Mouse (Mus musculus) heart, embryonic 13.5 days (tissue): Measurements from ENCODE around the gene Tdp2. TPM values are rescaled to one million over a fixed set of nuclear protein-coding genes. Genes with fewer than 3 reads are reported as not detected.

ENCODE experiments used
- ATAC-seq: fragments of 200-750 bp; cut with Nextera tagmentation; 2 replicates; pipeline ENCODE4 v1.8.0; 2017; ENCODE audit warnings: moderate TSS enrichment; ENCODE audit not compliant: insufficient number of reproducible peaks, low FRiP score, low TSS enrichment; ENCODE audit errors: extremely low read depth
- H3K27ac ChIP-seq: fragments of 300-500 bp; sonication (generic); replicated peaks from 2 replicates; pipeline ENCODE4 v1.5.1; 2015; ENCODE audit warnings: moderate library complexity, mild to moderate bottlenecking, inconsistent platforms
- H3K27me3 ChIP-seq: fragments of 300-500 bp; sonication (generic); replicated peaks from 2 replicates; pipeline ENCODE4 v1.6.1; 2015; ENCODE audit warnings: mild to moderate bottlenecking, inconsistent platforms
- H3K36me3 ChIP-seq: fragments of 300-500 bp; sonication (generic); 2 replicates; pipeline ENCODE4 v1.6.1; 2015; ENCODE audit warnings: mild to moderate bottlenecking, inconsistent platforms
- H3K4me1 ChIP-seq: fragments of 300-500 bp; sonication (generic); 2 replicates; pipeline ENCODE4 v1.6.1; 2015; ENCODE audit warnings: inconsistent platforms
- H3K4me2 ChIP-seq: fragments of 300-500 bp; sonication (generic); 2 replicates; pipeline ENCODE4 v1.6.1; 2015; ENCODE audit warnings: inconsistent platforms, mild to moderate bottlenecking, moderate library complexity
- H3K4me3 ChIP-seq: fragments of 300-500 bp; sonication (generic); 2 replicates; pipeline ENCODE4 v1.5.1; 2015; ENCODE audit warnings: moderate library complexity, mild to moderate bottlenecking, inconsistent platforms
- H3K9ac ChIP-seq: fragments of 300-500 bp; sonication (generic); 2 replicates; pipeline ENCODE4 v1.6.1; 2015; ENCODE audit warnings: inconsistent platforms, mild to moderate bottlenecking, moderate library complexity
- H3K9me3 ChIP-seq: fragments of 300-500 bp; sonication (generic); 2 replicates; pipeline ENCODE4 v1.6.1; 2016; ENCODE audit warnings: inconsistent platforms
- WGBS: fragments of 180-500 bp; shearing (Covaris S2); methylation state at CpG from one replicate; pipeline ENCODE4 v1.1.7; 2015; ENCODE audit warnings: mixed read lengths; 5-methylcytosine and 5-hydroxymethylcytosine counted together
- polyA plus RNA-seq: library from polyadenylated mRNA; unstranded; fragments of >200 nt; fragmentation: Nextera tagmentation; extraction: Ambion mirVana; gene quantifications from 2 replicates; pipeline ENCODE4 v1.2.1, GENCODE M21; 2015

Gene Tdp2
- polyA plus RNA-seq, 1 experiment from 2014 or later, result 30.4 TPM

DNA sequence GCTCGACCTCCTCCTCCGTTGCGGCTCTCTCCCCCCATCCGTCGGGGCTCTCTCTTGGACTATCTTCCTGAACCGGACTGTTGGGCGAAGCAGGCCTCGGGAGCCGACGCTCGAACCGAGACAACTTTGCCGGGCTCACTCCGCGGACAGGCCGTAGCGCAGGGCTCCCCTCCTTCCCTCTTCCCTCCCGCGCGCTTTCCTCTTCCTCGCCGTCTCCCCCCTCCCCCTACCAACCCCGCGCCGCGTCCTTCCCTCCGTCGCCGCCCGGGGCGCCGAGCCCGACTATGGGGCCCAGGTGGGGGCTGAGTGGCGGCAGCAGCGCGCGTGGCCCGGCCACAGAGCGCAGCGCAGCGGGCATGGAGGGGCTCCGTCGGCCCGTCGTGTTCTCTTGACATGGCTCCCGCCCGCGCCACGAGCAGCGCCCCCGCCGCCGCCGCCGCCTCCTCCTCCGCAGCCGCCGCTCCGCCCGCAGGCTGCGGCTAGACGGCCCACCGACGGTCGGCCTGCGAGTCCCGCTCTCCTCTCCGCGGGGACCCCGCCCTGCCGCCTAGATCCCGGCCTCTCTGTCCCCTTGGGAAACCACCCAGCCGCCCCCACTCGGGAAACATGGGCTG, 30.1 kb upstream of the Tdp2 start, which contains the start of gene BC005537:
TSS of gene BC005537 (plus strand) at position 350 of the 614 bp plus-strand sequence.
- peaks cover 32% of the 10 kb centered on the region for H3K4me1 ChIP-seq
- H3K27me3 ChIP-seq, result no peaks in the 10 kb centered on the region
- peak within 1 kb of the TSS; percentile 99 for H3K4me3 ChIP-seq
- WGBS, result under 1% methylated on average over 52 of the region's 74 CpGs
- H3K27ac ChIP-seq, result peak within 1 kb of the TSS; percentile 100
- peaks cover 17% of the 10 kb centered on the region for H3K36me3 ChIP-seq
- H3K9ac ChIP-seq, result peak within 1 kb of the TSS; percentile 99
- peak within 1 kb of the TSS; percentile 98 for H3K4me2 ChIP-seq
- peak; percentile 55 for ATAC-seq
- H3K9me3 ChIP-seq, result no peaks in the 10 kb centered on the region

DNA sequence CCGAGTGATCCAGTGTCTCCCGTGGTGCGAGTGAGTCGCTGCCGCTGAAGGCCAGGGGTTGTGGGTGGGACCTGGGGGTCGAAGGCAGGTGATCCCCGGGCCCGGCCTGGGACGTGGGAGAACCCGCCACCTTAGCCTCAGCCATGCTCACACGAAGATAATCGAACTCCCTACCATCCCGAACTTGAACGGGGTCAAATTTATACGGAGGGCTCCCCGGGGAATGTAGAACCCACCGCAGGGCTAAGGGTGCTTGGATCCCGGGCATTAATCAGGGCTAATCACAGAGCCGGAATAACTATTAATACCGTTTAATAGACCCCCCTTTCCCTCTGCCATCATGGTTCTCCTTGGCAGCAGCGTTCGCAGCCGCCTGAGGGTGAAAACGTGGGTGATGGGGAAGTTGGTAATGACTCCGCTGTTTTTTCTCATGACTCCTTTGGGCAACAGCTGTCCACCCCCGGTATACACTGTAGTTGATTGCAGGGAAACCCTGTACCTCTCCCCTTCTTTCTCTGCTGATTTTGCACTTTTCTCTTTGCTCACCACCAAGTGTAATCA, 29.3 kb upstream of the Tdp2 start:
- H3K27ac ChIP-seq, result peak overlapping the region; percentile 100
- peak overlapping the region; percentile 99 for H3K9ac ChIP-seq
- H3K36me3 ChIP-seq, result peaks cover 23% of the 10 kb centered on the region
- peaks cover 32% of the 10 kb centered on the region for H3K4me1 ChIP-seq
- no peaks in the 10 kb centered on the region for H3K9me3 ChIP-seq
- peak overlapping the region; percentile 99 for H3K4me3 ChIP-seq
- WGBS, result under 1% methylated on average over 26 of the region's 26 CpGs
- peak overlapping the region; percentile 98 for H3K4me2 ChIP-seq
- no peaks in the 10 kb centered on the region for H3K27me3 ChIP-seq
- ATAC-seq, result no peak

DNA sequence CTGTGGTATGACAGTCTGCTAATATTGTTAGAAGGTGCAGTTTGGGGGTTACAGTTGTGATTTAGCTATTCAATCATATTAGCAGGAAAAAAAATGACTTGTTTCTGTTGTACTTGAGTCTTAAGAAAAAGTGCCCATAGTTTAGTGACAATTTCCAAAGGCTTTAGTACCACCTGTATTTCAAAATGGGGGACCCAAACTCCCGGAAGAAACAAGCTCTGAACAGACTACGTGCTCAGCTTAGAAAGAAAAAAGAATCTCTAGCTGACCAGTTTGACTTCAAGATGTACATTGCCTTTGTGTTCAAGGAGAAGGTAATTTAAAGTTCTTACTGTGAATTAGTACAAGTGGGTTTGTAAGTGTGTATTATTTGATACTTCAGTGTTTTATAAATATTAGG, 28.3 kb upstream of the Tdp2 start:
- WGBS, result 19% methylated on average over 2 of the region's 2 CpGs
- Histone ChIP-seq H3K4me2 (peak overlapping the region; percentile 98), H3K9me3 (no peaks in the 10 kb centered on the region), H3K27me3 (no peaks in the 10 kb centered on the region), H3K27ac (no peak overlapping the region), H3K9ac (peak overlapping the region; percentile 99), H3K4me3 (peak overlapping the region; percentile 99), H3K4me1 (peaks cover 32% of the 10 kb centered on the region), H3K36me3 (peaks cover 33% of the 10 kb centered on the region)
- no peak for ATAC-seq

DNA sequence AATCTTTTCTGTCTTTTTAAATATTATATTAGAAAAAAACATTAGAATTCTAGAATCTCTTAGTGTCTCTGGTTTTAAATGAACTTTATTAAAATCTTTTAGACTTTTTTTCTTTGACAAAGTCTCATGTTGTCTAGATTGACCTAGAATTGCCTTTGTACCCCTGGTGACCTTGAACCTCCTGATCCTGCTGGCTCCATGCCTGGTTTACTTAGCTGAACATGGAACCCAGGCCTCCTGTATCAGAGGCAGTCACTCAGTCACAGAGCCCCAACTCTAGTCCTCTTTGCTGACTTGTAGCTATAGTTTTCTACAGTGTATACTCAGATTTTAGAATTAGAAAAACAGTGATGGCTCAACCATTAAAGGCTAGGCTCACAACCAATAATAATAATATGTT, 25.4 kb upstream of the Tdp2 start:
- no peak overlapping the region; the same call in 1 of the 2 replicates for H3K4me3 ChIP-seq
- H3K9me3 ChIP-seq, result no peaks in the 10 kb centered on the region
- ATAC-seq, result no peak
- H3K4me1 ChIP-seq, result peaks cover 28% of the 10 kb centered on the region
- H3K27ac ChIP-seq, result no peak overlapping the region
- H3K27me3 ChIP-seq, result no peaks in the 10 kb centered on the region
- peaks cover 60% of the 10 kb centered on the region for H3K36me3 ChIP-seq
- H3K9ac ChIP-seq, result no peak overlapping the region
- no peak overlapping the region for H3K4me2 ChIP-seq

DNA sequence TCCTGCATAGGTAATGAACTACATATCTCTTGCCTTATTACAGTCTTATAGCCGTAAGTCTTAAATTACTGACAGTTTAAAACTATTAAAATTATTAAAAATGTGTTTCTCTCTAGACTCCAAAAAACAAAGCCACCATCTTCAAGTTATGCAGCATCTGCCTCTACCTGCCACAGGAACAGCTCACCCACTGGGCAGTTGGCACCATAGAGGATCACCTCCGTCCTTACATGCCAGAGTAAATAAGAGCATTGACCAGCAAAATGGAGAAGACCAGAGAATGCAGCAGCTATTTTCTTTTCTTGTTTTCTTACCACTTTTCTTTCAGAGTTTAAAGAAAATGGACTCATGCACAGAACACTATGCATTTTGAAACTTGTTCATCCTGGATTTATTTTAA, 19.0 kb upstream of the Tdp2 start:
- H3K9ac ChIP-seq, result no peak overlapping the region
- peaks cover 92% of the 10 kb centered on the region for H3K36me3 ChIP-seq
- H3K4me3 ChIP-seq, result no peak overlapping the region
- WGBS, result 91% methylated on average over 2 of the region's 2 CpGs
- no peak overlapping the region for H3K4me2 ChIP-seq
- no peak for ATAC-seq
- H3K9me3 ChIP-seq, result no peaks in the 10 kb centered on the region
- no peaks in the 10 kb centered on the region for H3K4me1 ChIP-seq
- H3K27ac ChIP-seq, result no peak overlapping the region
- no peaks in the 10 kb centered on the region for H3K27me3 ChIP-seq

DNA sequence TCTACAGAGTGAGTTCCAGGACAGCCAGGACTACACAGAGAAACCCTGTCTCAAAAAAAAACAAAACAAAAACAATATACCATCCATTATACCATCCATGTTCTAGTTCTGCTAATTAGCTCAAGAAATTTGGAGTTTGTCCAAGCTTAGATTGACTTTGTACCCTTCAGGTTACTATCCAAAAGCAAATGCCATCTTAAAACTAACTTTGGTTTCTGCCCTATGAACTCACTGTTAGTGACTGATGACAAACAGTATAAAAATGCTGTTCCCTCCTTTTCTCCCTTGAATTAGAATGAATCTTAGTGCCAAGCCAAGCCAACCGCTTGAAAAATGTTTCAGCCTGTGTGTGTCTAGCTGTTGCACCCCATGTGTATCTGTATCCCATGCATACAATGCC, 16.9 kb upstream of the Tdp2 start:
- H3K4me3 ChIP-seq, result no peak overlapping the region

DNA sequence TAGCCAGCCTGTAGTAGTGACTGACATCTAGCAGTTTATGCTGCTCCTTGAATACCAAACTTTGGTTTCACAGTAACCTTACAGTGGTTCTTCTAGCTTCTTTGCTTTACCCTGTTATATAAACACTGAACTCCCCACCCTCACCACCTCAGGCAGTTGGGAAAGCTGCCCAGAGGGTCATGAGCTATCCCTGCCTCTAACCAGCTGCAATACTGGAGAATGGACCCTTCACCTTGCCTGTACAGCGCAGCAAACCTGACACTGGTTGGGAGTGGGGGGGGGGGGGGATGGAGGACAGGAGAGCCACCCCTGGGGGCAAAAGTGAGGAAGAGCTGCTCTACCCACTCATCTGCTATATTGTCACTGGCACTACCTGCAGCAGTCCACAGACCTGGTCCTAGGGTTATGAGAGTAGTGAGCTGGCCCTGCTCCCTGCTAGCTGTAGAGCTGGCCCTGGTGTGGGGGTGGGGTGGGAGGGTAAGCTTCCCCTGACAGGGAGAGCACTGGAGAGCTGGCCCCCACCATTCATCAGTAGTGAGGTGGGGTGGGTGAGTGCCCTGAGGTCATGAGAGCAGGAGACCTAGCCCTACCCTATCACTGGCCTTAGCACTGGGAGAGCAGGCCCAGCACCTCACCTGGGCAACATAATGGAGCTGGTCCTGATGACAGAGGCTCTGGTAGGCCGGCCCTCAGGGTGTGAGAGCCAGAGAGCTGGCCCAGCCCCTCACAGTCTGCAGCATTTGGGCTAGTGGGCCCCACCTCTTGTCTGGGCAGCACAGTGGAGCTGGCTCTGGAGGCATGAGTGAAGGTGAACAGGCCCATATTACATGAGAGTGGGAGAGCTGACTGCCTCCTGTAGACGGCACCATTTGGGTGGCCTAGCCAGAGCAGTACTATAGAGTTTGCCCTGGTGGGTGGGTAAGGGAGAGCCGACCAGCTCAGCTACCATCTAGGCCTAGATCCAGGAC, 15.1 kb upstream of the Tdp2 start:
- WGBS, result 61% methylated on average over 4 of the region's 4 CpGs
- H3K27me3 ChIP-seq, result no peaks in the 10 kb centered on the region
- H3K9ac ChIP-seq, result no peak overlapping the region
- H3K36me3 ChIP-seq, result peaks cover 85% of the 10 kb centered on the region
- ATAC-seq, result 0 out of 2 replicates have a peak, but pooled peaks have one; percentile 37
- no peak overlapping the region for H3K4me2 ChIP-seq
- no peaks in the 10 kb centered on the region for H3K9me3 ChIP-seq
- no peak overlapping the region for H3K27ac ChIP-seq
- no peaks in the 10 kb centered on the region for H3K4me1 ChIP-seq
- H3K4me3 ChIP-seq, result no peak overlapping the region

More for the DNA sequence above, 16.9 kb upstream of the Tdp2 start:
- Histone ChIP-seq H3K4me1 (no peaks in the 10 kb centered on the region), H3K9ac (no peak overlapping the region), H3K27ac (no peak overlapping the region), H3K36me3 (peaks cover 87% of the 10 kb centered on the region), H3K4me2 (no peak overlapping the region), H3K27me3 (no peaks in the 10 kb centered on the region), H3K9me3 (no peaks in the 10 kb centered on the region)
- no peak for ATAC-seq
- 72% methylated on average over 1 of the region's 1 CpGs for WGBS

DNA sequence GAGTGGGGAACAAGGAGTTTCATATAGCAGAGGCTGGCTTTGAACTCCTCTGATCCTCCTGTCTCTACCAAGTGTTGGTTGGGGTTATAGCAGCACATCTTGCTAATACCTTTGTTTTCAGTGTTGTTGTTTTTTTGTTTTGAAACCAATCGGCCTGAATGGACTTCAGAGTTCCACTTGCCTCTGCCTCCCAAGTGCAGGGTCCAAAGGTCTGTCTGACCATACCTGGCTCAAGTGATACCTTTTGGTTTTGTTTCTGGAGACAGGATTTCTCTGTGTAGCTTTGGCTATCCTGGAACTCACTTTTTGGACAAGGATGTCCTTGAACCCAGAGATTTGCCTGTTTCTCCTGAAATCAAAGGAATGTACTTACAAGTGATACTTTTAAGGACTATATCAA, 11.5 kb upstream of the Tdp2 start:
- Histone ChIP-seq H3K9me3 (no peaks in the 10 kb centered on the region), H3K27me3 (no peaks in the 10 kb centered on the region), H3K4me3 (no peak overlapping the region), H3K9ac (no peak overlapping the region), H3K4me1 (peaks cover 6% of the 10 kb centered on the region), H3K36me3 (peaks cover 68% of the 10 kb centered on the region), H3K4me2 (no peak overlapping the region), H3K27ac (no peak overlapping the region)
- WGBS, result 68% methylated on average over 1 of the region's 1 CpGs
- no peak for ATAC-seq

DNA sequence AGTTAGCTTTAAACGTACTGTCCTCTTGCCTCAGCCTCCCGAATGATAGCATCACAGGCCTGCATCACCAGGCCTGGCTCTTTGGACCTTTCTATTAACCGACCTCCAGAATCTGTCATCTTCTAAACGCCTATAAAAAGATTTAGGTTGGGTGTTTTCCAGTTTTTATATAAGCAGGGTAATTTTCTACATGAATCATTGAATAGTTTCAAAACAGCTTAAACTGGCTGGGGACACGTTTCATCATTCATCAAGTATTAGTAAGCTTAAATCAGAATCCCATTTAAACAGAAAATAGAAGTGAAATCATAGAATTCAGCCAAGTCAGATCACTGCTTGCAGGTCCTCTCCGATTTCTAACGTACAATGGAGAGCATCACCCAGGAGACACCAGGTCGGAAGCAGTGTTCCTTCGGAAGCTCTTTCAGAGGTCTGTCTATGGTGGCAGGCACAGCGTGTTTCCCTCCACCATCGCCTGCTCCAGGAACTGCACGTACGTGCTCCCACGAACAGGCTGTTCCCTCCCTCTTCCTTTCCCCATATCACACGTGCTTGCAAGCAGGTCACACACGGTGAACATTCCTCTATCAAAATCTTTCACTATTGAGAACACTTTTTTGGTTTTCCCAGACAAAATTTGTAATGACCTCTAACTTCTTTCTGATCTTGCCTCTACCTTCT, 8.7 kb upstream of the Tdp2 start:
- Histone ChIP-seq H3K27ac (no peak overlapping the region), H3K27me3 (no peaks in the 10 kb centered on the region), H3K4me2 (no peak overlapping the region), H3K9me3 (no peaks in the 10 kb centered on the region), H3K36me3 (peaks cover 46% of the 10 kb centered on the region), H3K4me1 (peaks cover 34% of the 10 kb centered on the region), H3K4me3 (no peak overlapping the region), H3K9ac (no peak overlapping the region)
- WGBS, result 84% methylated on average over 16 of the region's 16 CpGs
- ATAC-seq, result no peak

DNA sequence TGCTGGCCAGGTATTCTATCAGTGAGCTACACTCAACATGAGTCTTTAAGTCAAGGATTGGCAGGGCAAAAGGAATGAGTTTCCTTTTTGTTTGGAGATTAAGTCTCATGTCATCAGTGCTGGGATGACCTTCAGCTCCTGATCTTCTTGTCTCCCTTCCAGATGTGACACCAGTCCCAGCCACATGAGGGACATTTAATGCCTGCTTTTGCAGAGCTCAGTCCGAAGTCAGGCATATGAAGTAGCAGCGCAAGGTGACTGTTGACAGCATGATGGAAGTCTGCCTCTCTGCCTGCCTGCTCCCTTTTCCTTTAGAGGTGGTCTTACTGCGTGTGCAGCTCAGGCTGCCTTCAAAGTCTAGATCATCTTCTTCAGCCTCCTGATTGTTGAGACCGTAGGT, 6.8 kb upstream of the Tdp2 start:
- Histone ChIP-seq H3K4me2 (no peak overlapping the region), H3K27me3 (no peaks in the 10 kb centered on the region), H3K9me3 (no peaks in the 10 kb centered on the region), H3K36me3 (peaks cover 31% of the 10 kb centered on the region), H3K4me1 (peaks cover 35% of the 10 kb centered on the region), H3K9ac (no peak overlapping the region), H3K27ac (peak overlapping the region; percentile 51), H3K4me3 (no peak overlapping the region)
- 59% methylated on average over 4 of the region's 4 CpGs for whole genome bisulfite sequencing
- no peak for ATAC-seq

DNA sequence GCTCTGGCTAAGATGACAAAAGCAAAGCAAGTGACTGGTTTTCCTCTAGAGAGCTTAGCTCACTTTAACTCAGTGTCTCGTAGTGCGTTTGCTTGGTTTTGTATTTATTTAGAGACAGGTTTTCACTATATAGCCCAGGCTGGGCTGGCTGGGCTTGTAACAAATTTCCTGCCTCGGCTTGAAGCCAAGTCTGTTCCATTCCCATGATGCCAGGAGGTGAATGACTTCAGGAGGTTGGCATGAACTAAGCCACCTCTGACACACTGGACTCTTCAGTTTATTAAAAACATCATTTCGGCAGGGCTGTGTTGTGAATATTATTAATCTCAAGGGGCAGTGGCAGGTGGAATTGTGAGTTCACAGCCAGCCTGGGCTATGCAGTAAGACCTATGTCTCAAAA, 5.9 kb upstream of the Tdp2 start:
- Histone ChIP-seq H3K36me3 (peaks cover 21% of the 10 kb centered on the region), H3K9ac (0 out of 2 replicates have a peak overlapping the region, but pooled peaks have one; percentile 47), H3K27me3 (no peaks in the 10 kb centered on the region), H3K4me2 (peak overlapping the region; percentile 13; the same call in 1 of the 2 replicates), H3K27ac (peak overlapping the region; percentile 51), H3K4me1 (peaks cover 40% of the 10 kb centered on the region), H3K4me3 (no peak overlapping the region), H3K9me3 (no peaks in the 10 kb centered on the region)
- ATAC-seq, result no peak
- 66% methylated on average over 4 of the region's 4 CpGs for WGBS
